Mouse (Mus musculus): ENCODE data around the gene Slc12a3.

DNA sequence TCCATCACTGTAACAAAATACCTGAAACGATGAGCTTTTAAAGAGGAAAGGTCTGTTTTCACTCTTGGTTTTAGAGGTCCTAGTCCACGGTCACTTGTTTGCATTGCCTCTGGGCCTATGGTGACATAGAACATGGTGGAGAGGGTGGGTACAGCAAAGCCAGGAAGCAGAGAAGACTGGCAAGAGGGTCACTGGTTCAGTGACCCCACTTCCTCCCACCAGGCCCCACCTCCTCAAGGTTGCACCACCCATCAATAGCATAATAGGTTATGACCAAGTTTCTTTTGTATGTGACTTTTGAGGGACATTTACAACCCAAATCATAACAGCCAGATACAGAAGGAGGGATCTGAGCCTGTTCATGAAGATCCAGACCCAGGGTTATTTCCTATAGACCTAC is 47.6 kb downstream of the Slc12a3 start:
- TF ChIP-seq CTCF (IDR thresholded peaks at IDR 0.05; ENCODE audit: low read depth, low read length) (no peak), POLR2A (IDR thresholded peaks at IDR 0.05; ENCODE audit: extremely low read depth, insufficient read depth, low read length) (no peak)

All from liver, adult 2 months (tissue).